Mouse (Mus musculus) hindbrain, embryonic 15.5 days (tissue): ENCODE measurements at regions not wholly inside any gene's neighbourhood (a gene's known extent, or its start where the extent isn't known, plus 50 kb on each side); places are given as distances from the start of the nearest gene placed in this dataset.

Experiments used
- ATAC-seq: fragments of 200-750 bp; cut with Nextera tagmentation; 2 replicates; pipeline ENCODE4 v1.8.0; 2017; ENCODE audit warnings: low read depth, moderate number of reproducible peaks, moderate TSS enrichment; ENCODE audit not compliant: low FRiP score
- H3K27ac ChIP-seq: fragments of 300-500 bp; sonication (generic); replicated peaks from 2 replicates; pipeline ENCODE4 v1.5.1; 2015; ENCODE audit warnings: mild to moderate bottlenecking, inconsistent platforms
- H3K27me3 ChIP-seq: fragments of 300-500 bp; sonication (generic); 2 replicates; pipeline ENCODE4 v1.6.1; 2015; ENCODE audit warnings: control low read depth, inconsistent platforms
- H3K36me3 ChIP-seq: fragments of 300-500 bp; sonication (generic); 2 replicates; pipeline ENCODE4 v1.6.1; 2015; ENCODE audit warnings: control low read depth, inconsistent platforms
- H3K4me1 ChIP-seq: fragments of 300-500 bp; sonication (generic); replicated peaks from 2 replicates; pipeline ENCODE4 v1.6.1; 2015; ENCODE audit warnings: control low read depth, inconsistent platforms
- H3K4me2 ChIP-seq: fragments of 300-500 bp; sonication (generic); 2 replicates; pipeline ENCODE4 v1.6.1; 2015; ENCODE audit warnings: moderate library complexity, mild to moderate bottlenecking, inconsistent platforms
- H3K4me3 ChIP-seq: fragments of 300-500 bp; sonication (generic); 2 replicates; pipeline ENCODE4 v1.5.1; 2015; ENCODE audit warnings: mild to moderate bottlenecking, inconsistent platforms
- H3K9ac ChIP-seq: fragments of 300-500 bp; sonication (generic); 2 replicates; pipeline ENCODE4 v1.6.1; 2015; ENCODE audit warnings: inconsistent platforms
- H3K9me3 ChIP-seq: fragments of 300-500 bp; sonication (generic); 2 replicates; pipeline ENCODE4 v1.6.1; 2016; ENCODE audit warnings: control low read depth, inconsistent platforms
- WGBS: fragments of 180-500 bp; shearing (Covaris S2); methylation state at CpG from one replicate; pipeline ENCODE4 v1.1.7; 2015; 5-methylcytosine and 5-hydroxymethylcytosine counted together

GRCm38 (mm10) chr1:181286146-181286545, 66.3 kb upstream of the Cnih3 start:
- H3K9ac ChIP-seq: no peak overlapping the region
- no peak for ATAC-seq
- no peaks in the 10 kb centered on the region for H3K9me3 ChIP-seq
- H3K4me3 ChIP-seq: no peak overlapping the region
- H3K27ac ChIP-seq: no peak overlapping the region
- 81% methylated on average over 5 of the region's 5 CpGs for WGBS
- H3K27me3 ChIP-seq: no peaks in the 10 kb centered on the region
- H3K4me1 ChIP-seq: no peaks in the 10 kb centered on the region
- no peak overlapping the region for H3K4me2 ChIP-seq
- H3K36me3 ChIP-seq: no peaks in the 10 kb centered on the region

DNA sequence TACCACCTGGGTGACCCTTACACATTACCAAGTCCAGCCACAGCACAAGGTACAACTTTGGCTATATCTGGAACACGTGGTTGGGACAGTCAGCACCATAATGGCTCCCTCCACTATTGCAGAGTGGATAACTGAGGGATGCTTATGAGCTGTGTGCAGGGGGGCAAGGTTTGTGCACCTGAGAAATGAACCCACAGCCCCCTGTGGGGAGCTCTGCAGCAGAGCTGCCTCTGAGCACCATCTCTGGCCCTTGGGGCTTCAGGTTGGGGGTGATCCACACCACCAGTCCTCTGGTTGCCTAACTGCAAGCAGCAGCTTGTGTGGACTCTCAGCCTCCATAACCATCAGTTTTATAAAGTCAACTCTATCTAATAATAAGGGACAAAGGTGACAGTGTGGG, 65.3 kb upstream of the Cnih3 start:
- Histone ChIP-seq H3K4me2 (no peak overlapping the region), H3K4me1 (no peaks in the 10 kb centered on the region), H3K36me3 (no peaks in the 10 kb centered on the region), H3K9me3 (no peaks in the 10 kb centered on the region), H3K9ac (no peak overlapping the region), H3K27ac (no peak overlapping the region), H3K4me3 (no peak overlapping the region), H3K27me3 (no peaks in the 10 kb centered on the region)
- ATAC-seq: no peak
- 85% methylated on average over 1 of the region's 1 CpGs for WGBS

DNA sequence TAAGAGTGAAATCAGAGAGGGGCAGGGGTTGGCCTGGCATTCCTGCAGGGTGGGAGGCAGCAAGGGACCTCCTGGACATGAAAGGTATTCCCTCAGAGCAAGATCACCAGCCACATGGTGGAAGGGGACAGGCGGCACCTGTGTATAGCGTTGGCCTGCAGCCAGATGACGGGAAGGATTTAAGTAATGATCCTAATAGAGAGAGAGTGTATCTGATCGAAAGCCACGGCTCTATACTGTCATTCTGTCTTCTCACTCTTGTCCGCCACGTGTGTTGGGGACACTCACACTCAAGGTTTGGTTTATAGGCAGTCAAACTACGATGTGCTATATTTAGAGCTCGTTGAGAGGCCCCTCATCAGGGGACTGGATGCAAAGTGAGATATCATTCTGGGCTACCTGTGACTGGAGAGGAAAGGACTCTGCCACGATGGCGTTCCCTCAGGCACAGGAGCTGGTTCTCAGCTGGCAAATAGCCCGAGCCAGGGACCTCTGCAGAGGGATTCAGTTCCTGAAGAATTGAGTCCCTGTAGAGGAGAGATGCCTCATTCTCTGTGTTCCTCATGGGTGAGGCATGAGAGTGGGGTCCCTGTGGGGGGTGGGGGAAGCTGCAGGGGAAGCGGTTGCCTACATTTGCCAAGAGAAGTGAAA, 62.9 kb upstream of the Cnih3 start:
- Histone ChIP-seq H3K27ac (no peak overlapping the region), H3K9ac (no peak overlapping the region), H3K4me2 (no peak overlapping the region), H3K4me1 (no peaks in the 10 kb centered on the region), H3K4me3 (no peak overlapping the region), H3K9me3 (no peaks in the 10 kb centered on the region), H3K27me3 (no peaks in the 10 kb centered on the region), H3K36me3 (no peaks in the 10 kb centered on the region)
- 83% methylated on average over 13 of the region's 13 CpGs for WGBS
- ATAC-seq: no peak

GRCm38 (mm10) chr1:181291202-181291601, 61.2 kb upstream of the Cnih3 start:
- 61% methylated on average over 6 of the region's 6 CpGs for WGBS
- no peak overlapping the region for H3K9ac ChIP-seq
- ATAC-seq: no peak
- H3K4me1 ChIP-seq: no peaks in the 10 kb centered on the region
- H3K4me3 ChIP-seq: no peak overlapping the region
- no peak overlapping the region for H3K4me2 ChIP-seq
- no peaks in the 10 kb centered on the region for H3K9me3 ChIP-seq
- no peaks in the 10 kb centered on the region for H3K27me3 ChIP-seq
- H3K36me3 ChIP-seq: no peaks in the 10 kb centered on the region
- H3K27ac ChIP-seq: no peak overlapping the region

GRCm38 (mm10) chr1:181291966-181292365, 60.5 kb upstream of the Cnih3 start:
- Histone ChIP-seq H3K27me3 (no peaks in the 10 kb centered on the region), H3K36me3 (no peaks in the 10 kb centered on the region), H3K4me1 (no peaks in the 10 kb centered on the region), H3K9ac (no peak overlapping the region), H3K27ac (no peak overlapping the region), H3K4me3 (no peak overlapping the region), H3K4me2 (no peak overlapping the region), H3K9me3 (no peaks in the 10 kb centered on the region)
- ATAC-seq: no peak
- 91% methylated on average over 5 of the region's 5 CpGs for WGBS

DNA sequence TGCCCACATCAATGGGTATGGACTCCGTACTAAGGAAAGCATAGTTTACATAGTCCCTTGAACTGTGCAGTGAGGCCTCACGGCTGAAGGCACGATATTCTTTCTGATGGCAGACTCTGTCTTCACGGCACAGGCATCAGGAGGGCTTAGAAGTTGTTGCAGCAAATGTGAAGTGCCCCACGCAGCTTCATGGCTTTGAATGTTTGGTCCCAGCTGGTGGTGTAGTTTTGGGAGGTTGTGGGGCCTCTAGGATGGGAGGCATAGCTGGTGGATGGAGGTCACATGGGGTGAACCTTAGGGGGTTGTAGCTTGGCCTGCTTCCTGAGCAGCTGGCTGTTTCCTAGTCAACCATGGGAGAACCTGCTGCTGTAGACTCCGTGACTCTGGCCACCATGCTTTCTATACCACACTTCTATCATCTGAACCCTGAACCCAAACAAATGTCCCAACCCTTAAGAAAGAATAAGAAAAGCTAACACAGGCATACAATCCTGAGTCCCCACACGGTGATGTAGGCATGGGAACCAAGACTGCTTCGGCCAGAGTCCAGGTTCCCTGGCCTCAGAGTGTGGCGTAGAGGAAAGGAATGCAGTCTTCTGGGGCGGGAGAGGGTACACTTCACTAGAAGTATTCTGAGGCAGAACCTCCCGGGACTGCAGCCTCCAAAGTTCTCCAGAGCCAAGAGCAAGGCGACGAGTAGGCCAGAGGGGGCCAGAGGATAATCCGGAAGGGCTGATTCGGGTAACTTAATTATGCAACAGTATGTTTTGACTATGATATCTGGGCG, 59.2 kb upstream of the Cnih3 start:
- no peak for ATAC-seq
- Histone ChIP-seq H3K4me2 (no peak overlapping the region), H3K27ac (no peak overlapping the region), H3K9ac (no peak overlapping the region), H3K36me3 (no peaks in the 10 kb centered on the region), H3K4me1 (no peaks in the 10 kb centered on the region), H3K4me3 (no peak overlapping the region), H3K9me3 (no peaks in the 10 kb centered on the region), H3K27me3 (no peaks in the 10 kb centered on the region)
- WGBS: 85% methylated on average over 16 of the region's 16 CpGs

DNA sequence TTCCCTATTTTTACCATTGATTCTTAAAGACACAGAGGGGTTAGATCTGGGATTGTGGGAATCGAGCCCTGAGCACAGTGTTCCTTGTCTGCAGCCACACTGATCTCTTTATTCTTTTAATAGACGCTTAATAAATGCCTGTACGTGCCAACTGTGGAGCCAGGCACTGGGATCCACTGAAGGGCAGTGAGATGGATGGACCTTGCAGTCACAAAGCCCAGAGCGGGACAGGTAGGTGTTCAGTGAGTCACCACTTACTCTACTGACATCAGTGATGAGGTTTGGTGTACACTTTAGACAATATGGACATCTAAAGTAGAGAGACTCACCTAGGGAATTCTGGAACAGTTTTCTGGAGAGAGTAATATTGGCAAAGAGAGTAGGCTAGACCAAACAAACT, 56.8 kb upstream of the Cnih3 start:
- no peak overlapping the region for H3K9ac ChIP-seq
- no peak overlapping the region for H3K4me2 ChIP-seq
- 84% methylated on average over 4 of the region's 4 CpGs for WGBS
- no peaks in the 10 kb centered on the region for H3K27me3 ChIP-seq
- no peak overlapping the region for H3K4me3 ChIP-seq
- no peaks in the 10 kb centered on the region for H3K4me1 ChIP-seq
- no peak overlapping the region for H3K27ac ChIP-seq
- H3K36me3 ChIP-seq: no peaks in the 10 kb centered on the region
- H3K9me3 ChIP-seq: no peaks in the 10 kb centered on the region
- no peak for ATAC-seq

- H3K9me3 ChIP-seq: no peaks in the 10 kb centered on the region
- H3K27ac ChIP-seq: no peak overlapping the region
- no peaks in the 10 kb centered on the region for H3K4me1 ChIP-seq
- H3K9ac ChIP-seq: no peak overlapping the region
- no peaks in the 10 kb centered on the region for H3K27me3 ChIP-seq
- 79% methylated on average over 5 of the region's 5 CpGs for WGBS
- ATAC-seq: no peak
- no peak overlapping the region for H3K4me2 ChIP-seq
- no peaks in the 10 kb centered on the region for H3K36me3 ChIP-seq
- no peak overlapping the region for H3K4me3 ChIP-seq
Observed at GRCm38 (mm10) chr1:181298063-181298462, 54.4 kb upstream of the Cnih3 start.

GRCm38 (mm10) chr1:181299075-181299665, 53.3 kb upstream of the Cnih3 start:
- H3K9ac ChIP-seq: no peak overlapping the region
- no peaks in the 10 kb centered on the region for H3K9me3 ChIP-seq
- no peak overlapping the region for H3K4me3 ChIP-seq
- no peaks in the 10 kb centered on the region for H3K36me3 ChIP-seq
- no peak for ATAC-seq
- H3K27me3 ChIP-seq: no peaks in the 10 kb centered on the region
- H3K27ac ChIP-seq: no peak overlapping the region
- no peak overlapping the region for H3K4me2 ChIP-seq
- H3K4me1 ChIP-seq: no peaks in the 10 kb centered on the region
- WGBS: 94% methylated on average over 14 of the region's 14 CpGs

DNA sequence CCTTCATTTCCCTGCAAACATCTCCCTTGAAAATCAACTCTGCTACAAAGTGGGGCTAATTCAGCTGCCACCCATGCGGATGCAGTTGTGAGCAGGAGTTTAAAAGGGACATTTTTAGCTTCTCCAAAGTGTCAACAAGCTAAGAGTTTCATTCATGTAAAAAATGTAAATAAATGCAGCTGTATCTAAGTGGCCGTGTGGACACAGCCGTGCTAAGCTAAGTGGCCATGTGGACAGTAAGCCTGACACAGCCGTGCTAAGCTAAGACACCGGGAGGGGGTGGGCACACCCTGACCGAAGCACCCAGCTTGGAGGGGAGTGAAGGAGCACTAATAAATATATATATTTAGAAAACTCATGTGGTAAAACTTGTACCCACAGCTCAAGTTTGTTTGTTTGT, 52.6 kb upstream of the Cnih3 start:
- H3K4me1 ChIP-seq: no peaks in the 10 kb centered on the region

GRCm38 (mm10) chr1:181302151-181302550, 50.3 kb upstream of the Cnih3 start:
- no peak overlapping the region for H3K4me3 ChIP-seq
- WGBS: 97% methylated on average over 17 of the region's 17 CpGs

More for the DNA sequence above, 52.6 kb upstream of the Cnih3 start:
- Histone ChIP-seq H3K27ac (no peak overlapping the region), H3K9ac (no peak overlapping the region), H3K27me3 (no peaks in the 10 kb centered on the region), H3K9me3 (no peaks in the 10 kb centered on the region), H3K36me3 (no peaks in the 10 kb centered on the region), H3K4me3 (no peak overlapping the region), H3K4me2 (no peak overlapping the region)
- 90% methylated on average over 6 of the region's 6 CpGs for WGBS
- no peak for ATAC-seq

More at GRCm38 (mm10) chr1:181302151-181302550, 50.3 kb upstream of the Cnih3 start:
- Histone ChIP-seq H3K4me2 (no peak overlapping the region), H3K9me3 (no peaks in the 10 kb centered on the region), H3K9ac (no peak overlapping the region), H3K36me3 (no peaks in the 10 kb centered on the region), H3K27me3 (no peaks in the 10 kb centered on the region), H3K27ac (no peak overlapping the region), H3K4me1 (no peaks in the 10 kb centered on the region)
- ATAC-seq: no peak
